ENCODE assay signal across 8 mouse cellular contexts in genomic region chr3:37846191-37847003, GRCm38 (mm10).
DNase-seq lines count a peak whose midpoint lies in the region; ATAC-seq lines count a peak whose summit lies in the region.
"Had no signal": no experiment of that assay in that cellular context is flagged by ENCODE, and none has a peak within 500 bp of the region (broad histone marks: within the 10 kb centered on the region; RNA-seq: fewer than 3 reads in every experiment).

No protein-coding gene starts in this region.

- H3K4me2 ChIP-seq in limb, embryonic 13.5 days (replicated peaks) = no peak overlapping the region

- no peak overlapping the region for H3K9ac ChIP-seq in limb, embryonic 13.5 days

- H3K4me3 ChIP-seq in limb, embryonic 13.5 days = no peak overlapping the region

- DNase-seq in thymus, postnatal 25 days = peak; percentile 8
- no peak for DNase-seq in thymus, postnatal 10 days (ENCODE audit: low spot score in 2 of 2)
- DNase-seq in induced T-regulatory cell, adult 2 months (ENCODE audit: low read depth) = peak; percentile 18
- no peak for DNase-seq in liver
- no peak for DNase-seq in cerebellum, adult 11-12 months

- no peaks in the 10 kb centered on the region for H3K36me3 ChIP-seq in limb, embryonic 13.5 days
- H3K36me3 ChIP-seq: G1E had no signal

- no peaks in the 10 kb centered on the region for H3K9me3 ChIP-seq in limb, embryonic 13.5 days
- H3K9me3 ChIP-seq: G1E had no signal

- ATAC-seq in limb, embryonic 13.5 days (ENCODE audit: low FRiP score, low read depth) = no peak; the same call in 1 of the 2 replicates
- ATAC-seq in megakaryocyte-erythroid progenitor cell, adult 5-6 weeks (replicated peaks; ENCODE audit: low FRiP score, low TSS enrichment, poor library complexity, severe bottlenecking) = no peak

- no peaks in the 10 kb centered on the region for H3K27me3 ChIP-seq in limb, embryonic 13.5 days

- H3K4me1 ChIP-seq in limb, embryonic 13.5 days = peaks cover 29% of the 10 kb centered on the region

- H3K27ac ChIP-seq in limb, embryonic 13.5 days = peak overlapping the region; percentile 61

- 49% methylated on average over 3 of the region's 3 CpGs for WGBS in limb, embryonic 13.5 days

Comparison
In these comparisons a context has a peak if more than half of its experiments do, and no peak if none do; other contexts are left out.
1. DNase-seq: peak in thymus, postnatal 25 days (single experiment) and induced T-regulatory cell, adult 2 months (single experiment); none in thymus, postnatal 10 days (0 of 2), liver (single experiment) and cerebellum, adult 11-12 months (single experiment).